9 mouse cellular contexts compared by ENCODE assay signal in genomic region chr17:64916657-64917056, GRCm38 (mm10).
A peak's percentile ranks its signal among the peaks of the same experiment; 100 is the strongest.
DNase-seq lines count a peak whose midpoint lies in the region; ATAC-seq and TF ChIP-seq lines count a peak whose summit lies in the region.
"Had no signal": no experiment of that assay in that cellular context is flagged by ENCODE, and none has a peak within 500 bp of the region (broad histone marks: within the 10 kb centered on the region; RNA-seq: fewer than 3 reads in every experiment).

No protein-coding gene starts in this region.

- H3K9ac ChIP-seq in midbrain, postnatal 0 days (replicated peaks; ENCODE audit: low read length, poor library complexity, severe bottlenecking): no peak overlapping the region
- no peak overlapping the region for H3K9ac ChIP-seq in midbrain, embryonic 13.5 days (replicated peaks)

- no peaks in the 10 kb centered on the region for H3K27me3 ChIP-seq in midbrain, postnatal 0 days (ENCODE audit: insufficient read depth, low read length)
- no peaks in the 10 kb centered on the region for H3K27me3 ChIP-seq in midbrain, embryonic 13.5 days
- H3K27me3 ChIP-seq in testis, adult 2 months (ENCODE audit: control insufficient read depth, insufficient read depth, low read length): no peaks in the 10 kb centered on the region

- intact Hi-C loops in left cerebral cortex, postnatal 25 days (cut with DNase I): no loop called here

- ATAC-seq in midbrain, postnatal 0 days (ENCODE audit: low FRiP score): no peak
- no peak for ATAC-seq in midbrain, embryonic 13.5 days

- H3K4me2 ChIP-seq in midbrain, postnatal 0 days (ENCODE audit: low read depth, low read length, poor library complexity, severe bottlenecking): no peak overlapping the region
- H3K4me2 ChIP-seq in midbrain, embryonic 13.5 days (replicated peaks): no peak overlapping the region

- 80% methylated on average over 6 of the region's 6 CpGs for WGBS in midbrain, postnatal 0 days
- 78% methylated on average over 6 of the region's 6 CpGs for WGBS in midbrain, embryonic 13.5 days

- no peaks in the 10 kb centered on the region for H3K9me3 ChIP-seq in midbrain, postnatal 0 days (ENCODE audit: low read length)
- H3K9me3 ChIP-seq in midbrain, embryonic 13.5 days: no peaks in the 10 kb centered on the region

- no peak for TF ChIP-seq POLR2A in testis, adult 2 months (IDR thresholded peaks at IDR 0.05; ENCODE audit: control insufficient read depth, low read depth, low read length)

- no peaks in the 10 kb centered on the region for H3K4me1 ChIP-seq in midbrain, postnatal 0 days (ENCODE audit: insufficient read depth, low read length)
- peaks cover 27% of the 10 kb centered on the region for H3K4me1 ChIP-seq in midbrain, embryonic 13.5 days (replicated peaks)
- no peaks in the 10 kb centered on the region for H3K4me1 ChIP-seq in testis, adult 2 months (ENCODE audit: control insufficient read depth, insufficient read depth, low read length)

- H3K4me3 ChIP-seq in midbrain, postnatal 0 days (ENCODE audit: low read depth, low read length): no peak overlapping the region
- H3K4me3 ChIP-seq in midbrain, embryonic 13.5 days (replicated peaks): no peak overlapping the region
- H3K4me3 ChIP-seq in testis, adult 2 months (ENCODE audit: control insufficient read depth, low read depth, low read length): no peak overlapping the region
- H3K4me3 ChIP-seq: erythroblast, embryonic 14.5 days had no signal

- DNase-seq in embryo, embryonic 11 days: peak; percentile 8
- DNase-seq in embryo, embryonic 10 days (ENCODE audit: low spot score): no peak
- no peak for DNase-seq in midbrain, postnatal 0 days (ENCODE audit: low spot score)
- peak; percentile 47 for DNase-seq in heart, postnatal 4 days
- no peak for DNase-seq in left cerebral cortex, postnatal 25 days (ENCODE audit: low spot score in 2 of 2)
- DNase-seq in cerebellum, adult 9-10 months: no peak

- H3K36me3 ChIP-seq in midbrain, postnatal 0 days (ENCODE audit: insufficient read depth, low read length): no peaks in the 10 kb centered on the region
- no peaks in the 10 kb centered on the region for H3K36me3 ChIP-seq in midbrain, embryonic 13.5 days
- no peaks in the 10 kb centered on the region for H3K36me3 ChIP-seq in testis, adult 2 months (ENCODE audit: control insufficient read depth, insufficient read depth, low read length)

- TF ChIP-seq CTCF in midbrain, postnatal 0 days (IDR thresholded peaks at IDR 0.05): peak; percentile 53
- peak; percentile 58; the same call in 1 of the 2 replicates for TF ChIP-seq CTCF in testis, adult 2 months (IDR thresholded peaks at IDR 0.05; ENCODE audit: control insufficient read depth, insufficient read depth, insufficient replicate concordance, low read depth, low read length)

- no peak overlapping the region for H3K27ac ChIP-seq in midbrain, postnatal 0 days (ENCODE audit: low read depth, low read length)
- no peak overlapping the region for H3K27ac ChIP-seq in midbrain, embryonic 13.5 days
- H3K27ac ChIP-seq in testis, adult 2 months (ENCODE audit: control insufficient read depth, insufficient read depth, low read depth, low read length): no peak overlapping the region

Comparison
In these comparisons a context has a peak if more than half of its experiments do, and no peak if none do; other contexts are left out.
1. DNase-seq: peak in embryo, embryonic 11 days (single experiment) and heart, postnatal 4 days (single experiment); none in embryo, embryonic 10 days (single experiment), midbrain, postnatal 0 days (single experiment), left cerebral cortex, postnatal 25 days (0 of 2) and cerebellum, adult 9-10 months (single experiment).